Mouse (Mus musculus) thymus, postnatal 10 days (tissue): ENCODE results near the gene Calm3.

Source experiments
- DNase-seq, 2 experiments: peaks; one replicate each; pipeline ENCODE4 v3.0.0; 2021; ENCODE audit warnings: low spot score in 2 of 2

Gene Calm3

GRCm38 (mm10) chr7:16940292-16940691 is 16.4 kb upstream of the Calm3 start:
- DNase-seq, result no peak

GRCm38 (mm10) chr7:16938117-16938791 is 14.3 kb upstream of the Calm3 start:
- no peak for DNase-seq

GRCm38 (mm10) chr7:16937312-16937711 is 13.4 kb upstream of the Calm3 start:
- DNase-seq, result no peak

- DNase-seq, result peak in 1 of 2 experiments; percentile 74
Observed at GRCm38 (mm10) chr7:16932704-16933577, 9.0 kb upstream of the Calm3 start.

- peak; percentile 68 to 86 for DNase-seq
Observed at GRCm38 (mm10) chr7:16931968-16932627, 8.2 kb upstream of the Calm3 start.

- DNase-seq, result peak; percentile 33 to 67
Observed at GRCm38 (mm10) chr7:16930850-16931249, 6.9 kb upstream of the Calm3 start.

GRCm38 (mm10) chr7:16928341-16928740 is 4.4 kb upstream of the Calm3 start:
- no peak for DNase-seq

- peak; percentile 46 to 58 for DNase-seq
Observed at GRCm38 (mm10) chr7:16923283-16924036, 454 bp downstream of the Calm3 start.

- no peak for DNase-seq
Observed at GRCm38 (mm10) chr7:16922360-16922973, 1.4 kb downstream of the Calm3 start.

- no peak for DNase-seq
Observed at GRCm38 (mm10) chr7:16921881-16922335, 2.0 kb downstream of the Calm3 start.

GRCm38 (mm10) chr7:16920818-16921791 is 2.8 kb downstream of the Calm3 start:
- DNase-seq, result no peak

- no peak for DNase-seq
Observed at GRCm38 (mm10) chr7:16920150-16920579, 3.7 kb downstream of the Calm3 start.

GRCm38 (mm10) chr7:16919395-16920149 is 4.3 kb downstream of the Calm3 start:
- DNase-seq, result no peak

GRCm38 (mm10) chr7:16918670-16919069 is 5.2 kb downstream of the Calm3 start:
- no peak for DNase-seq

GRCm38 (mm10) chr7:16918014-16918413 is 5.9 kb downstream of the Calm3 start:
- DNase-seq, result no peak

- DNase-seq, result no peak
Observed at GRCm38 (mm10) chr7:16917447-16917846, 6.5 kb downstream of the Calm3 start.

- DNase-seq, result no peak
Observed at GRCm38 (mm10) chr7:16916342-16917265, 7.3 kb downstream of the Calm3 start.
